Mouse (Mus musculus) hindbrain, postnatal 0 days (tissue): ENCODE measurements at regions not wholly inside any gene's neighbourhood (a gene's known extent, or its start where the extent isn't known, plus 50 kb on each side); places are given as distances from the start of the nearest gene placed in this dataset.
A peak's percentile ranks its signal among the peaks of the same experiment; 100 is the strongest.
"Not testable (repeated sequence)": the region's sequence is repeated elsewhere in the genome, so short reads cannot be mapped to it uniquely, and the experiment has no call there.

Source experiments
- ATAC-seq: fragments of 200-750 bp; cut with Nextera tagmentation; 2 replicates; pipeline ENCODE4 v1.8.0; 2017; ENCODE audit warnings: mild to moderate bottlenecking, moderate TSS enrichment, moderate library complexity
- DNase-seq: peaks from one replicate; pipeline ENCODE4 v3.0.0-alpha.2; 2015; ENCODE audit warnings: low spot score
- H3K27ac ChIP-seq: fragments of 300-500 bp; sonication (generic); 2 replicates; pipeline ENCODE4 v1.5.1; 2014; ENCODE audit warnings: mild to moderate bottlenecking
- H3K27me3 ChIP-seq: fragments of 300-500 bp; sonication (generic); 2 replicates; pipeline ENCODE4 v1.6.1; 2014; ENCODE audit warnings: low read length, mixed read lengths; ENCODE audit not compliant: insufficient read depth
- H3K36me3 ChIP-seq: fragments of 300-500 bp; sonication (generic); 2 replicates; pipeline ENCODE4 v1.6.1; 2014; ENCODE audit warnings: low read length, mixed read lengths; ENCODE audit not compliant: insufficient read depth
- H3K4me1 ChIP-seq: fragments of 300-500 bp; sonication (generic); 2 replicates; pipeline ENCODE4 v1.6.1; 2014; ENCODE audit warnings: antibody characterized with exemption, low read length, mixed read lengths; ENCODE audit not compliant: insufficient read depth
- H3K4me2 ChIP-seq: fragments of 300-500 bp; sonication (generic); 2 replicates; pipeline ENCODE4 v1.6.1; 2014; ENCODE audit warnings: low read depth, mild to moderate bottlenecking, low read length, moderate library complexity, mixed read lengths
- H3K4me3 ChIP-seq: fragments of 300-500 bp; sonication (generic); 2 replicates; pipeline ENCODE4 v1.5.1; 2014; ENCODE audit warnings: low read length
- H3K9ac ChIP-seq: fragments of 300-500 bp; sonication (generic); replicated peaks from 2 replicates; pipeline ENCODE4 v1.6.1; 2014; ENCODE audit warnings: mild to moderate bottlenecking, low read length, moderate library complexity, mixed read lengths
- H3K9me3 ChIP-seq: fragments of 300-500 bp; sonication (generic); 2 replicates; pipeline ENCODE4 v1.6.1; 2016; ENCODE audit warnings: low read length, mixed read lengths
- CTCF ChIP-seq: IDR thresholded peaks from 2 replicates; pipeline ENCODE4 v1.5.1; 2016; ENCODE audit warnings: antibody characterized with exemption, control low read depth, low read depth
- WGBS: fragments of 180-500 bp; shearing (Covaris S2); extraction: QIAGEN DNeasy Blood & Tissue Kit; methylation state at CpG from one replicate; pipeline ENCODE4 v1.1.7; 2014; 5-methylcytosine and 5-hydroxymethylcytosine counted together

- Histone ChIP-seq H3K4me3 (no peak overlapping the region), H3K36me3 (no peaks in the 10 kb centered on the region), H3K9me3 (no peaks in the 10 kb centered on the region), H3K4me2 (no peak overlapping the region), H3K4me1 (no peaks in the 10 kb centered on the region), H3K27me3 (no peaks in the 10 kb centered on the region), H3K27ac (no peak overlapping the region), H3K9ac (no peak overlapping the region)
- 36% methylated on average over 3 of the region's 3 CpGs for WGBS
- ATAC-seq (no peak), DNase-seq (peak; percentile 40)
- no peak for TF ChIP-seq CTCF
These were observed 178.7 kb upstream of the Trp63 start for GRCm38 (mm10) chr16:25504829-25505228.

DNA sequence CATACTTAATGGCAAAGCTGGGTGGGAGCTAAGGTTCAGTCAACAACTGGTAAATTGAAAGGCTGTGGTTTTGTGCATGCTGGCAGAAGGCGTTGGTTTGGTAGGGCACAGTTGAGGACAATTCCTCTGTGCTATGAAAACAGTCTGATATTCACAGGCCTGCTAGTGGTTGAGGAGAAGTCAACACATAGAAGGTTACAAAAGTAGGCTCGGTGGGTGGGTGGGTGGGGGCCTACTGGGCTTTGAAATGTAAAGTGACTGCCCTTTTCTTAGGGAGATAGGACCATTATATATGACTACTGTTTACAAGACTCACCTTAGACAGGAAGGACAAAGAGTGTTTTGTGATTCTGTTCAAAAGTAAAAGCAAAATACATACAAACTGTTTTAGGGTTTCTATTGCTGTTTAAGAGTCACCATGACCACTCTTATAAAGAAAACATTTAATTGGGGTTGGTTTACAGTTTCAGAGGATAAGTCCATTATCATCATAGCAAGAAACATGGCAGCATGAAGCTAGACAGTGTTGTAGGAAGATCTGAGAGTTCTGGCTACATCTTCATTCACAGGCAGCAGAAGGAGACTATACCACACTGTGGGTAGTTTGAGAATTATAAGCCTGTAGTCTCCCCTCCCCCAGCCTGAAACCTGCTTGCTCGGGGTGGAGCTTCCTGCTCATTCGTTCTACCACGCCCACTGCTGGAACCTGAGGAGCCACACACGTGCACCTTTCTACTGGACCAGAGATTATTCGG, 166.3 kb upstream of the Trp63 start:
- Histone ChIP-seq H3K4me3 (no peak overlapping the region), H3K9me3 (no peaks in the 10 kb centered on the region), H3K27me3 (no peaks in the 10 kb centered on the region), H3K4me1 (no peaks in the 10 kb centered on the region), H3K36me3 (no peaks in the 10 kb centered on the region), H3K4me2 (no peak overlapping the region), H3K9ac (no peak overlapping the region), H3K27ac (no peak overlapping the region)
- DNase-seq = no peak
- no peak for ATAC-seq
- TF ChIP-seq CTCF = no peak
- 69% methylated on average over 3 of the region's 7 CpGs for WGBS

DNA sequence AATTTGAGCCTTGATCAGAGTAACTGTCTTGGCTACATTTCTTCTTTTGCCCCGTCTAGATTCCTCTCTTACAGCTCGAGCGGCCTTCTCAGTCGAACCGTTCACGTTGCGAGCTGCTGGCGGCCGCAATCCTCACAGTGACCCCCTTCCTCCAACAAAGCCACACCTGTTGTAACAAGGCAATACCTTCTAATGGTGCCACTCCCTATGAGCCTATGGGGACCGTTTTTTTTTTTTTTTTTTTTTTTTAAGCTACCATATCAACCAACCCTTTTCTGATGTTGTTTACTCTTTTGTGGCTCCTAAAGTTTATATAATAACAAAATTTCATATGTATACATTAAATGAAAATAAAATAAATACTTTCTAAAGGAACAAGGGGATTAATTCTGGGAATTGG, 160.4 kb upstream of the Trp63 start:
- H3K36me3 ChIP-seq, H3K27me3 ChIP-seq, H3K4me1 ChIP-seq, ATAC-seq, H3K9ac ChIP-seq, DNase-seq, H3K4me3 ChIP-seq, H3K9me3 ChIP-seq, H3K27ac ChIP-seq, H3K4me2 ChIP-seq: not testable (repeated sequence)
- 84% methylated on average over 10 of the region's 10 CpGs for WGBS

DNA sequence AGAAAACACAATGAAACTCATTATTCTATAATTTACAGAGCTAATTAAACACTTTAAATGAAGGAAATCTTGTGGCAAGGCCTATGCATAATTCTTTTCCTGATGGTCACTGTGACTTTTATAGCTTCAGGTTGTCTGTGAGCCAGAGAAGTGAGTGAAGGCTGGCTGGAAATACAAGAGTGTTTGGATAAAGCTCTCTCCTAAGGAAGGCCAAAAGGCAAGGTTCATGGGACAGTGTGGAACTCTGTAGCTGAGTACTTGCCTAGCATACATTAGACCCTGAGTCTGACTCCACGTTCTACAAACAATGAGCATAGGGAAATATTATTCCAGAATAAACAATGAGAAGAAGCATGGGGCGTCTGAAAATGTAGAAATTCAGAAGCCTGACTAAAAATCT, 159.9 kb upstream of the Trp63 start:
- Histone ChIP-seq H3K27ac (no peak overlapping the region), H3K4me2 (no peak overlapping the region), H3K9me3 (no peaks in the 10 kb centered on the region), H3K4me1 (no peaks in the 10 kb centered on the region), H3K27me3 (no peaks in the 10 kb centered on the region), H3K36me3 (no peaks in the 10 kb centered on the region), H3K4me3 (no peak overlapping the region), H3K9ac (no peak overlapping the region)
- no peak for DNase-seq
- no peak for ATAC-seq
- WGBS = 68% methylated on average over 2 of the region's 2 CpGs
- TF ChIP-seq CTCF = no peak

GRCm38 (mm10) chr16:25527850-25528249, 155.7 kb upstream of the Trp63 start:
- no peak for DNase-seq
- no peak overlapping the region for H3K9ac ChIP-seq
- H3K4me3 ChIP-seq = no peak overlapping the region
- TF ChIP-seq CTCF = no peak
- H3K27ac ChIP-seq = no peak overlapping the region
- H3K36me3 ChIP-seq = no peaks in the 10 kb centered on the region
- no peaks in the 10 kb centered on the region for H3K9me3 ChIP-seq
- 0 out of 2 replicates have a peak, but pooled peaks cover 4% of the 10 kb centered on the region for H3K4me1 ChIP-seq
- H3K4me2 ChIP-seq = no peak overlapping the region
- H3K27me3 ChIP-seq = no peaks in the 10 kb centered on the region
- ATAC-seq = no peak

DNA sequence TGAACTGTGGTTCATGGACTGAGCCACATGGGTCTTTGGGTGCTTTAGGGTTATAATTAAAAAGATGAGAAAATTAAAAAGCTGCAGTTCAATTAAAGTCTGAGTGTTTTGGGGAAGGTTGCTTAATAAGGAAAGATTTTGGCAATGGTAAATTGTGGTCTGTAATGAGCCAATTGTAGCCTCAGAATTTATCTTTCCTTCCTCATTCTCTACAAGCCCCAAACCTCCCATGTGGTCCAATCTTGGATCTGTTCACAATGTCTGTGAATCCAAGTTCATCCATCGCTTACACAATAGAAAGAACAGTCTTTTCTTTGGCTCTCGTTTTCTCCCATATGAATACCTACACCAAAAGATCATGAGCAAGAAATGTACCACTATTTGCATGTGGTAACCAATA, 155.2 kb upstream of the Trp63 start:
- Histone ChIP-seq H3K9ac (no peak overlapping the region), H3K27me3 (no peaks in the 10 kb centered on the region), H3K4me2 (no peak overlapping the region), H3K4me3 (no peak overlapping the region), H3K36me3 (no peaks in the 10 kb centered on the region), H3K27ac (no peak overlapping the region), H3K4me1 (0 out of 2 replicates have a peak, but pooled peaks cover 7% of the 10 kb centered on the region), H3K9me3 (no peaks in the 10 kb centered on the region)
- DNase-seq (no peak), ATAC-seq (no peak)
- WGBS = 81% methylated on average over 2 of the region's 2 CpGs
- no peak for TF ChIP-seq CTCF

DNA sequence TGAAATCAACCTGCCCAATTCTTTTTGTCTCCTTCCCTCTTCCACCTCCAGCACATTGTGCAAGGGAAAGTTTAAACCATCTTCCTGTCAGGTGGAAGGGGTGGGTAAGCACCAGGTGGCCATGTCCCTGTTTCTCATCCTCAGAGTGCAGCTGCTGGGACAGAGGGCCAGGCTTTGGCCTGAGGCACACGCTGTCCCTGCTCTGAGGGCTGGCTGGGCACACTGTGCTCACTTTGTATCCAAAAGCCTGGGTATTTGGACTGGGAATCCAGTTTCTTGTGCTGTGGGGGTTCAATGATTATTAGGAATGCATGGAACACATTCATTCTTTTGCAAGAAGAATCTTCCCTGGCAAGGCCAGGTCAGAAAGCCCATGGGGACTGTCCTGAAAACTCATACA, 153.9 kb upstream of the Trp63 start:
- peak; percentile 5 for DNase-seq
- H3K4me3 ChIP-seq = no peak overlapping the region

More for the DNA sequence above, 153.9 kb upstream of the Trp63 start:
- Histone ChIP-seq H3K9ac (no peak overlapping the region), H3K27ac (no peak overlapping the region), H3K27me3 (no peaks in the 10 kb centered on the region), H3K36me3 (no peaks in the 10 kb centered on the region), H3K9me3 (no peaks in the 10 kb centered on the region), H3K4me1 (0 out of 2 replicates have a peak, but pooled peaks cover 7% of the 10 kb centered on the region), H3K4me2 (no peak overlapping the region)
- WGBS = 57% methylated on average over 1 of the region's 1 CpGs
- TF ChIP-seq CTCF = no peak
- no peak for ATAC-seq
